Mouse (Mus musculus): ENCODE measurements around the gene H2-M10.1.
"Not testable (repeated sequence)": the region's sequence is repeated elsewhere in the genome, so short reads cannot be mapped to it uniquely, and the experiment has no call there.

GRCm38 (mm10) chr17:36308855-36309254, 17.1 kb downstream of the H2-M10.1 start:
- peak; percentile 37; the same call in 1 of the 2 replicates for TF ChIP-seq CTCF (IDR thresholded peaks at IDR 0.05; ENCODE audit: extremely low read depth, insufficient read length, insufficient replicate concordance, low read depth, low read length)
- not testable (repeated sequence) for TF ChIP-seq POLR2A (IDR thresholded peaks at IDR 0.05; ENCODE audit: low read depth, low read length)
